Mouse (Mus musculus) bone marrow, adult 2 months (tissue): ENCODE data around the gene Cyp27a1.
A peak's percentile ranks its signal among the peaks of the same experiment; 100 is the strongest.

ENCODE experiments used
- CTCF ChIP-seq: fragments of 200-500 bp; IDR thresholded peaks from 2 replicates; pipeline ENCODE4 v1.5.1; 2011; ENCODE audit warnings: low read length, control low read depth; ENCODE audit not compliant: control insufficient read depth, insufficient read depth
- POLR2A ChIP-seq: fragments of 200-500 bp; IDR thresholded peaks from 2 replicates; pipeline ENCODE4 v1.6.1; 2011; ENCODE audit warnings: low read depth, mild to moderate bottlenecking, control low read depth, low read length, borderline replicate concordance; ENCODE audit not compliant: control insufficient read depth

GRCm38 (mm10) chr1:74782045-74782444 is 68.7 kb downstream of the Cyp27a1 start:
- TF ChIP-seq POLR2A = peak; percentile 23; the same call in 1 of the 2 replicates
- no peak for TF ChIP-seq CTCF
